Mouse (Mus musculus) lung, postnatal 4 days (tissue): ENCODE results near the gene Kat2b.
"Not testable (repeated sequence)": the region's sequence is repeated elsewhere in the genome, so short reads cannot be mapped to it uniquely, and the experiment has no call there.

Experiments
- DNase-seq, 2 experiments: peaks; one replicate each; pipeline ENCODE4 v3.0.0; 2021

The Kat2b gene

GRCm38 (mm10) chr17:53603236-53603635 is 36.6 kb downstream of the Kat2b start:
- not testable (repeated sequence) for DNase-seq

GRCm38 (mm10) chr17:53606082-53606481 is 39.4 kb downstream of the Kat2b start:
- DNase-seq = not testable (repeated sequence)

GRCm38 (mm10) chr17:53608924-53609323 is 42.3 kb downstream of the Kat2b start:
- not testable (repeated sequence) for DNase-seq

DNA sequence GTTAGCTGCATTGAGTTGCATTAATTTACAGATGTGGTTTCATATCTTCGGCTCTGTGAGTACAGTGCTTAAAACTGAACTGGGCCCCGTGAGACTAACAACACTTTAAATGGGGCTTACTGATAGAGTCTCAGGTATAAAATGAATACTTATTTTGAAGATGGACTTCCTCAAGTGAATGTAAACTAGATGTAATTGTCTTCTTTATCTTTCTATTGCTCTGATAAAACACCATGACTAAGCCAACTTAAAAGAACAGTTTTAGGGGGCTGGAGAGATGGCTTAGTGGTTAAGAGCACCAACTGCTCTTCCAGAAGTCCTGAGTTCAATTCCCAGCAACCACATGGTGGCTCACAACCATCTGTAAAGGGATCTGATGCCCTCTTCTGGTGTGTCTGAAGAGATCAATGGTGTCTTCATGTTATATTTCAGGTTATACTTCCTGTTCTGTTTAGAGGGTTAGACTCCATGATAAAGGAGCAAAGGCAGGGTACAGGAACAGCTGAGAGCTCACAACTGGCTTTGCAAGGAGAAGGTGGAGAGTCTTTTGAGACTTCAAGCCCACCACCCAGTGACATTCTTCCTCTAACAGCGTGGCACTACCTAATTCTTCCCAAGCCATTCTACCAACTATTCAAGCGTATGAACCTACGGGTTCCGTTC is 50.8 kb downstream of the Kat2b start:
- DNase-seq = no peak

GRCm38 (mm10) chr17:53618369-53618768 is 51.7 kb downstream of the Kat2b start:
- DNase-seq = no peak

DNA sequence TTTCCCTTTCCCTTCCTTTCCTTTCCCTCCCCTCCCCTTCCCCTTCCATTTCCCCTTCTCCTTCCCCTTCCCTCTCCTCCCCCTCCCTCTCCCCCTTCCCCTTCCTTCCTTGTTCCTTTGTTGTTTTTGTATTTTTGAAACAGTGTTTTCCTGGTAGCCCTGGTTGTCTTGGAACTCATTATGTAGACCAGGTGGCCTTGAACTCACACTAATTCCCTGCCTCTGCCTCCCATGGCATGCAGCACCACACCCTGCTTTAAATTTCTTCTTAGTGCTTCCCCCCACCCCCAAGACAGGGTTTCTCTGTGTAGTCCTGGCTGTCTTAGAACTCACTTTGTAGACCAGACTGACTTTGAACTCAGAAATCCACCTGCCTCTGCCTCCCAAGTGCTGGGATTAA is 52.7 kb downstream of the Kat2b start:
- DNase-seq = no peak

DNA sequence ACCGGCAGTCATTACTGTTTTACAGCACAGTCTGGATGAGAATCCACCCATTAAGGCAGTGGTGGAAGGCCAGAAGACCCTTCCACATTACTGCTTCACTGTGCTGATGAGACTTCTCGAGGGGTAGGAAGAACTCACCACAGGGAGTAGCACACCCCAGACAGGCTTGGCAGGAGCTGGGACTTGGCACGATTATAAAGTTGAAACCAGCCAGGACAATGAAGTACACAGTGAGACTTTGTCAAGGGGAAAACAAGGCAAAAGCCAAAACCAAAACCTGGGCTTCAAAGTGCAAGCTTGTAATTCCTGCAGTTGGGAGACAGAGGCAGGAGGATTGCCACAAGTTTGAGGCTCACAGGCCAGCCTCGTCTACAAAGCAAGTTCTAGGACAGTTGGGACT is 54.0 kb downstream of the Kat2b start:
- DNase-seq = no peak

GRCm38 (mm10) chr17:53622125-53622524 is 55.5 kb downstream of the Kat2b start:
- no peak for DNase-seq

- no peak for DNase-seq
Observed at GRCm38 (mm10) chr17:53623762-53624161, 57.1 kb downstream of the Kat2b start.

- no peak for DNase-seq
Observed at GRCm38 (mm10) chr17:53626160-53626559, 59.5 kb downstream of the Kat2b start.

GRCm38 (mm10) chr17:53627497-53627896 is 60.8 kb downstream of the Kat2b start:
- DNase-seq = no peak

GRCm38 (mm10) chr17:53628131-53628530 is 61.5 kb downstream of the Kat2b start:
- DNase-seq = no peak

DNA sequence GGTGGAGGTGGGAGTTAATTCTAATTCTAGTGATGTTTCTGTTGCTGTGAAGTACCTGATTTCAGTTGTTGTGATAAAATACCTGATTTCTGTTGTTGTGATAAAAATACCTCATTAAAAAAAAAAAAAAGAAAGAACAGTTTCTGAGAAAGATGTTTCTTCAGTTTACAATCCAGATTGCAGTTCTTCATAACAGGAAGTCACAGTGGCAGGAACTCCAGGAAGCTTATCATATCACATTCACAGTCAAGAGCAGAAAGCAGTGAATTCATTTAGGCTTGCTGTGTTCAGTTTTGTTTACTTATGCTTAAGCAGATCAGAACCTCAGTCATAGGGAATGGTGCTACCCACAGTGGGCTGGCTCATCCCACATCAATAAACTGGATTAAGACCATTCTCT is 64.7 kb downstream of the Kat2b start:
- DNase-seq = no peak

GRCm38 (mm10) chr17:53643360-53643759 is 76.7 kb downstream of the Kat2b start:
- DNase-seq = no peak

DNA sequence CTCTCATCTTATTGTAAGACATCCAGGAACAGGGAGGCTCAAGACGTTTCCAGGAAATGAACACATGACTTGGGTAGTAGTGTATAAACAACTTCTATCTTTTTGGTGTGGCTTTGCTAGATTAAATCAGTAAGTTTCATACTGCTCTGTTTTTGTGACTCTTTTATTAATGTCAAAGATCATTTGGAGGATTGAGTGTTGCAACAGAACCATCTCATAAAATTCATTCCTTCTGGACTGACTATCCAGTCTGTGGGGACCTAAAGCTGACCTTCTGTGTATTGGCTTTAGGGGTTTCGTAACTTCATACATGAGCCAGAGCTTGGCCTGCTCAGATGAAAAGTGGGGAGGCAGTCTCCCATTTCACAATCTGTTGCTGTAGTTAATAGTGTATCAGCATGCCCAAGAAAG is 83.6 kb downstream of the Kat2b start:
- no peak for DNase-seq

- no peak for DNase-seq
Observed at GRCm38 (mm10) chr17:53654596-53654995, 87.9 kb downstream of the Kat2b start.

- DNase-seq = no peak
Observed at GRCm38 (mm10) chr17:53655081-53655480, 88.4 kb downstream of the Kat2b start.

GRCm38 (mm10) chr17:53655959-53656358 is 89.3 kb downstream of the Kat2b start:
- DNase-seq = no peak

DNA sequence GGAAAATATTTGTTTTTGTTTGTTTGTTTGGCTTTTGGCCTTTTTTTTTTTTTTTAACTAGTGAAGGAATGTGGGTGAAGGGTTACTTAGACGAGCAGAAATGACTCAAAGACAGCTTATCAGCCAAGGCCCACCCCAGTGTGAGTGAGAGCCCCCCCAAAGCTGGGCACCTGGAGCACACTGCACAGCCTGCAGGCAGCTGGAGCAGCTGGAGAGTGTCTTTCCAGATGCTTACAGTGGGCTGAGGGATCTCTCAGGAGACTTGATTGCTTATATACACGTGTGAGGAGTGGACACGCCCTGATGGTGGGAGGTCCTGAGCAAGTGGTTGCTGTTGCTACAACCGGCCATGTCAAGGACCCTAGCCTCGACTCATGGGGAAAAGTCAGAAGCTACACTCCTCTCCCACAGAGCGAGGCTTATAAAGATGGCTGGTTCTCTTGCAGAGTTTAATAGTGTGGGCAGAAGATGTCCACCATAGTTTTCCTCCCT is 89.8 kb downstream of the Kat2b start:
- peak in 1 of 2 experiments; percentile 22 for DNase-seq

DNA sequence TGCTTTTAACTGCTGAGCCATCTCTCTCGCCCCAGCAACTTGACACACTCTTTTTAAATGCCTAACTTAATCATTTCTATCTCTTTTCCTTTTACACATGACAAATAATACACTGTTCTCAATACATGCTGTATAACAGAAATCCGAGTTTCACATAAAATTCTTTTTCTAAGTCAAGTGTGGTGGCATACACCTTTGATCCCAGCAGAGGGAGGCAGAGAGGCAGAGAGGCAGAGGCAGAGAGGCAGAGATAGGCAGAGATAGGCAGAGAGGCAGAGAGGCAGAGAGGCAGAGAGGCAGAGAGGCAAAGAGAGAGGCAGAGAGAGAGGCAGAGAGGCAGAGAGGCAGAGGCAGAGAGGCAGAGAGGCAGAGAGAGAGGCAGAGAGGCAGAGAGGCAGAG is 90.7 kb downstream of the Kat2b start:
- DNase-seq = peak in 1 of 2 experiments; percentile 7

GRCm38 (mm10) chr17:53658668-53659067 is 92.0 kb downstream of the Kat2b start:
- DNase-seq = no peak

DNA sequence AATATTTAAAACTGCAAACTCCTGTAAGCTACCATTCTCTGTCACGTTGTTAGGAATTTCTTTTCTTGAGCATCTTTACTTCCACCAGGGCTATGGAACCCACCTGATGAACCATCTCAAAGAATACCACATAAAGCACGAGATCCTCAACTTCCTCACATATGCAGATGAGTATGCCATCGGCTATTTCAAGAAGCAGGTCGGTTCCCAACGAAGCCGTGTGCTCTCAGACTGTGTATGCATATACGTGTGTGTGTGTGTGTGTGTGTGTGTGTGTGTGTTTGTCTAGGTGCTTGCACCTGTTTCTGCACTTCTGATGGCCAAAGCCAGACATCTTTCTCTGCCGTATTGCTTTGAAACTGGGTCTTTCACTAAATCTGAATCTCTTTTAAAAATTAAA is 92.6 kb downstream of the Kat2b start:
- DNase-seq = no peak

DNA sequence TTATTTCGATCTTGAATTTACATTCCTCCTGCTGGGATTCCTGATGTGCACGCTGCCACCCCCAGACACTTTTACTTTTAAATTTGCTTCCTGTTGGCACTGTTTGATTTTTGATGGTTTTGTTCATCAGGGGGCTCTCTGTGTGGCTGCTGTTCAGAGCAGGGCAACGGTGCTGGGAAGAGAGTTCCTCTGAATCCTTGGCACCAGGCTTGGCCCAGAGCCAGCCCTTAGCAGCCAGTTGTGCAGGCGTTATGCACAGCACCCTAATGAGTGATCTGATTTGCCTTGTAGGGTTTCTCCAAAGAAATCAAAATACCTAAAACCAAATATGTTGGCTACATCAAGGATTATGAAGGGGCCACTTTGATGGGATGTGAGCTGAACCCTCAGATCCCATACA is 93.1 kb downstream of the Kat2b start:
- DNase-seq = no peak

DNA sequence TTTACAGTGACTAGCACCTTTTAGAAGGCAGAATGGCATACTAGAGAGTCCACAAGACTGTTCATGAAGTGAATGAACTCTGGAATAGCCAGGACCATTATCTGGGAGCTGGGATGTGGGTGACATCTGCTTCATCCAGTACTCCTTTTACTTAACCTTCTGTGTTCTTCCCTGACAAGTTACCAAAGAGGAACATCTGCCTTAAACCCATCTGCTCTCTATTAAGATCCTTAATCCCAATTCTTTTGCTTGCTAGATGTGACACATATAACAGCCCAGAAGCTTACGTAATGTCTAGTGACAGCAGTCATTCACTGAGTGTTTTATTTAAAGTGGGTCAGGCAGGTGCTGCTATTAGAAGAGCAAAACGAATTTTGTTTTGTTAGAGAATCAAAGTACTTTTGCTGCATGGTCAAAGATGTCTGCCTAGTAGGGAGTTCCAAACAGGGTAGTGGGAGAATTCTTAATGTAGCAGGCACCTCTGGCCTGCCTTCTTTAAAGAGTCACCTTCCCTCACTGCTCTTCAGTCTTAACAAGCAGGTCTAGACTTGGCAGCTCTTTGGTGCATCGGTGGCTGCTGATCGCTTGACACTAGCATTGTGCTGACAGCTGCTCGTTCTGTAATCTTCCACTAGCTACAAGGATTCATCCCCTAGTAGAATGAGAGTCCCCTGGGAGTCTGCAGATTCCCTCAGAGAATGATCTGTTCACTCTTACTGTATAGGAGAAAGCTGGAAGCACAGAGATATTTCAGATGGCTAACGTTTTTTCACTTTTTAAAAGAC is 94.6 kb downstream of the Kat2b start:
- no peak for DNase-seq
